Mouse (Mus musculus): ENCODE measurements at regions not wholly inside any gene's neighbourhood (a gene's known extent, or its start where the extent isn't known, plus 50 kb on each side); places are given as distances from the start of the nearest gene placed in this dataset.

- no peaks in the 10 kb centered on the region for H3K4me1 ChIP-seq (ENCODE audit: control insufficient read depth, insufficient read depth, low read length)
- no peak overlapping the region for H3K9ac ChIP-seq (ENCODE audit: low read length)
- 17% methylated on average over 1 of the region's 1 CpGs for WGBS
- H3K36me3 ChIP-seq (ENCODE audit: control insufficient read depth, insufficient read depth): no peaks in the 10 kb centered on the region
- no peak overlapping the region for H3K4me2 ChIP-seq (ENCODE audit: low read depth, low read length)
- H3K4me3 ChIP-seq (ENCODE audit: low read length): no peak overlapping the region
- no peaks in the 10 kb centered on the region for H3K27me3 ChIP-seq (ENCODE audit: control insufficient read depth, insufficient read depth, low read length)
- no peak for ATAC-seq (replicated peaks; ENCODE audit: extremely low read depth, insufficient read depth, low FRiP score)
- H3K27ac ChIP-seq (ENCODE audit: low read length): no peak overlapping the region
- no peaks in the 10 kb centered on the region for H3K9me3 ChIP-seq (replicated peaks; ENCODE audit: control insufficient read depth, low read length)
Observed at GRCm38 (mm10) chr15:69551012-69551411, 3050.3 kb upstream of the Lrrc6 start.

- no peaks in the 10 kb centered on the region for H3K9me3 ChIP-seq (replicated peaks; ENCODE audit: control insufficient read depth, low read length)
- H3K4me2 ChIP-seq (ENCODE audit: low read depth, low read length): no peak overlapping the region
- no peaks in the 10 kb centered on the region for H3K27me3 ChIP-seq (ENCODE audit: control insufficient read depth, insufficient read depth, low read length)
- WGBS: 52% methylated on average over 6 of the region's 6 CpGs
- no peaks in the 10 kb centered on the region for H3K36me3 ChIP-seq (ENCODE audit: control insufficient read depth, insufficient read depth)
- H3K9ac ChIP-seq (ENCODE audit: low read length): no peak overlapping the region
- no peak for ATAC-seq (replicated peaks; ENCODE audit: extremely low read depth, insufficient read depth, low FRiP score)
- H3K4me3 ChIP-seq (ENCODE audit: low read length): no peak overlapping the region
- no peaks in the 10 kb centered on the region for H3K4me1 ChIP-seq (ENCODE audit: control insufficient read depth, insufficient read depth, low read length)
- no peak overlapping the region for H3K27ac ChIP-seq (ENCODE audit: low read length)
Observed at GRCm38 (mm10) chr15:69526441-69527094, 3025.9 kb upstream of the Lrrc6 start.

- H3K4me3 ChIP-seq (ENCODE audit: low read length): no peak overlapping the region
- H3K27ac ChIP-seq (ENCODE audit: low read length): no peak overlapping the region
- H3K36me3 ChIP-seq (ENCODE audit: control insufficient read depth, insufficient read depth): no peaks in the 10 kb centered on the region
- no peaks in the 10 kb centered on the region for H3K9me3 ChIP-seq (replicated peaks; ENCODE audit: control insufficient read depth, low read length)
- ATAC-seq (replicated peaks; ENCODE audit: extremely low read depth, insufficient read depth, low FRiP score): no peak
- no peak overlapping the region for H3K4me2 ChIP-seq (ENCODE audit: low read depth, low read length)
- no peaks in the 10 kb centered on the region; the same call in 1 of the 2 replicates for H3K4me1 ChIP-seq (ENCODE audit: control insufficient read depth, insufficient read depth, low read length)
- no peaks in the 10 kb centered on the region for H3K27me3 ChIP-seq (ENCODE audit: control insufficient read depth, insufficient read depth, low read length)
- H3K9ac ChIP-seq (ENCODE audit: low read length): no peak overlapping the region
- 83% methylated on average over 5 of the region's 5 CpGs for WGBS
Observed at GRCm38 (mm10) chr15:69484421-69485074, 2983.8 kb upstream of the Lrrc6 start.

GRCm38 (mm10) chr15:69483096-69483495, 2982.4 kb upstream of the Lrrc6 start:
- Histone ChIP-seq H3K4me1 (ENCODE audit: control insufficient read depth, insufficient read depth, low read length) (no peaks in the 10 kb centered on the region; the same call in 1 of the 2 replicates), H3K27me3 (ENCODE audit: control insufficient read depth, insufficient read depth, low read length) (no peaks in the 10 kb centered on the region), H3K36me3 (ENCODE audit: control insufficient read depth, insufficient read depth) (no peaks in the 10 kb centered on the region), H3K4me2 (ENCODE audit: low read depth, low read length) (no peak overlapping the region), H3K27ac (ENCODE audit: low read length) (no peak overlapping the region), H3K4me3 (ENCODE audit: low read length) (no peak overlapping the region), H3K9me3 (replicated peaks; ENCODE audit: control insufficient read depth, low read length) (no peaks in the 10 kb centered on the region), H3K9ac (ENCODE audit: low read length) (no peak overlapping the region)
- WGBS: 51% methylated on average over 2 of the region's 2 CpGs
- ATAC-seq (replicated peaks; ENCODE audit: extremely low read depth, insufficient read depth, low FRiP score): no peak

GRCm38 (mm10) chr15:69481087-69481486, 2980.4 kb upstream of the Lrrc6 start:
- Histone ChIP-seq H3K9me3 (replicated peaks; ENCODE audit: control insufficient read depth, low read length) (no peaks in the 10 kb centered on the region), H3K27me3 (ENCODE audit: control insufficient read depth, insufficient read depth, low read length) (no peaks in the 10 kb centered on the region), H3K4me3 (ENCODE audit: low read length) (no peak overlapping the region), H3K4me1 (ENCODE audit: control insufficient read depth, insufficient read depth, low read length) (no peaks in the 10 kb centered on the region; the same call in 1 of the 2 replicates), H3K27ac (ENCODE audit: low read length) (no peak overlapping the region), H3K4me2 (ENCODE audit: low read depth, low read length) (no peak overlapping the region), H3K36me3 (ENCODE audit: control insufficient read depth, insufficient read depth) (no peaks in the 10 kb centered on the region), H3K9ac (ENCODE audit: low read length) (no peak overlapping the region)
- no peak for ATAC-seq (replicated peaks; ENCODE audit: extremely low read depth, insufficient read depth, low FRiP score)
- 59% methylated on average over 3 of the region's 3 CpGs for WGBS

- WGBS: 68% methylated on average over 3 of the region's 3 CpGs
- ATAC-seq (replicated peaks; ENCODE audit: extremely low read depth, insufficient read depth, low FRiP score): no peak
Observed at GRCm38 (mm10) chr15:69477050-69477449, 2976.3 kb upstream of the Lrrc6 start.

GRCm38 (mm10) chr15:69469566-69469965, 2968.9 kb upstream of the Lrrc6 start:
- no peak overlapping the region for H3K4me2 ChIP-seq (ENCODE audit: low read depth, low read length)

More at GRCm38 (mm10) chr15:69477050-69477449, 2976.3 kb upstream of the Lrrc6 start:
- no peaks in the 10 kb centered on the region; the same call in 1 of the 2 replicates for H3K4me1 ChIP-seq (ENCODE audit: control insufficient read depth, insufficient read depth, low read length)
- no peak overlapping the region for H3K27ac ChIP-seq (ENCODE audit: low read length)
- H3K4me2 ChIP-seq (ENCODE audit: low read depth, low read length): no peak overlapping the region
- H3K4me3 ChIP-seq (ENCODE audit: low read length): no peak overlapping the region
- H3K9ac ChIP-seq (ENCODE audit: low read length): no peak overlapping the region
- no peaks in the 10 kb centered on the region for H3K27me3 ChIP-seq (ENCODE audit: control insufficient read depth, insufficient read depth, low read length)
- H3K9me3 ChIP-seq (replicated peaks; ENCODE audit: control insufficient read depth, low read length): no peaks in the 10 kb centered on the region
- no peaks in the 10 kb centered on the region for H3K36me3 ChIP-seq (ENCODE audit: control insufficient read depth, insufficient read depth)

GRCm38 (mm10) chr15:69460581-69461194, 2960.0 kb upstream of the Lrrc6 start:
- H3K27me3 ChIP-seq (ENCODE audit: control insufficient read depth, insufficient read depth, low read length): no peaks in the 10 kb centered on the region
- WGBS: 75% methylated on average over 2 of the region's 2 CpGs
- no peak for ATAC-seq (replicated peaks; ENCODE audit: extremely low read depth, insufficient read depth, low FRiP score)
- no peaks in the 10 kb centered on the region for H3K36me3 ChIP-seq (ENCODE audit: control insufficient read depth, insufficient read depth)
- H3K4me2 ChIP-seq (ENCODE audit: low read depth, low read length): no peak overlapping the region
- H3K27ac ChIP-seq (ENCODE audit: low read length): no peak overlapping the region
- H3K9me3 ChIP-seq (replicated peaks; ENCODE audit: control insufficient read depth, low read length): no peaks in the 10 kb centered on the region
- no peak overlapping the region for H3K9ac ChIP-seq (ENCODE audit: low read length)
- no peaks in the 10 kb centered on the region for H3K4me1 ChIP-seq (ENCODE audit: control insufficient read depth, insufficient read depth, low read length)
- no peak overlapping the region for H3K4me3 ChIP-seq (ENCODE audit: low read length)

More at GRCm38 (mm10) chr15:69469566-69469965, 2968.9 kb upstream of the Lrrc6 start:
- H3K36me3 ChIP-seq (ENCODE audit: control insufficient read depth, insufficient read depth): no peaks in the 10 kb centered on the region
- no peak overlapping the region for H3K9ac ChIP-seq (ENCODE audit: low read length)
- H3K4me1 ChIP-seq (ENCODE audit: control insufficient read depth, insufficient read depth, low read length): no peaks in the 10 kb centered on the region
- ATAC-seq (replicated peaks; ENCODE audit: extremely low read depth, insufficient read depth, low FRiP score): no peak
- no peaks in the 10 kb centered on the region for H3K9me3 ChIP-seq (replicated peaks; ENCODE audit: control insufficient read depth, low read length)
- H3K27me3 ChIP-seq (ENCODE audit: control insufficient read depth, insufficient read depth, low read length): no peaks in the 10 kb centered on the region
- WGBS: 64% methylated on average over 1 of the region's 1 CpGs
- H3K4me3 ChIP-seq (ENCODE audit: low read length): no peak overlapping the region
- H3K27ac ChIP-seq (ENCODE audit: low read length): no peak overlapping the region

- Histone ChIP-seq H3K9me3 (replicated peaks; ENCODE audit: control insufficient read depth, low read length) (no peaks in the 10 kb centered on the region), H3K9ac (ENCODE audit: low read length) (no peak overlapping the region), H3K4me3 (ENCODE audit: low read length) (no peak overlapping the region), H3K27me3 (ENCODE audit: control insufficient read depth, insufficient read depth, low read length) (no peaks in the 10 kb centered on the region), H3K4me1 (ENCODE audit: control insufficient read depth, insufficient read depth, low read length) (no peaks in the 10 kb centered on the region), H3K4me2 (ENCODE audit: low read depth, low read length) (no peak overlapping the region), H3K27ac (ENCODE audit: low read length) (no peak overlapping the region), H3K36me3 (ENCODE audit: control insufficient read depth, insufficient read depth) (no peaks in the 10 kb centered on the region)
- WGBS: 71% methylated on average over 4 of the region's 4 CpGs
- ATAC-seq (replicated peaks; ENCODE audit: extremely low read depth, insufficient read depth, low FRiP score): no peak
Observed at GRCm38 (mm10) chr15:69457473-69457872, 2956.8 kb upstream of the Lrrc6 start.

Data from heart, embryonic 16.5 days (tissue).